Comparison of ENCODE assay signal across 14 mouse cellular contexts in genomic region chr6:30112349-30113132, GRCm38 (mm10).
A peak's percentile ranks its signal among the peaks of the same experiment; 100 is the strongest.
DNase-seq lines count a peak whose midpoint lies in the region; ATAC-seq and TF ChIP-seq lines count a peak whose summit lies in the region.
"Had no signal": no experiment of that assay in that cellular context is flagged by ENCODE, and none has a peak within 500 bp of the region (broad histone marks: within the 10 kb centered on the region; RNA-seq: fewer than 3 reads in every experiment).

No protein-coding gene starts in this region.

- peak; percentile 53 for DNase-seq in forebrain, embryonic 11.5 days (ENCODE audit: low spot score)
- DNase-seq in liver, postnatal 0 days: no peak
- DNase-seq in Patski (ENCODE audit: low read depth, low spot score): no peak
- DNase-seq in cerebellum, postnatal 36 days: no peak
- DNase-seq in natural killer cell, adult 2 months (ENCODE audit: low spot score in 2 of 2): no peak
- DNase-seq: kidney, postnatal 25 days; lung, adult 18-20 months; thymus, postnatal 25 days had no signal

- H3K36me3 ChIP-seq in forebrain, embryonic 11.5 days (ENCODE audit: control insufficient read depth, insufficient read depth, low read length): peaks cover 19% of the 10 kb centered on the region; the same call in 1 of the 2 replicates
- H3K36me3 ChIP-seq in forebrain, embryonic 12.5 days (replicated peaks): peaks cover 64% of the 10 kb centered on the region
- peaks cover 63% of the 10 kb centered on the region for H3K36me3 ChIP-seq in liver, postnatal 0 days (replicated peaks; ENCODE audit: insufficient read depth, low read length)
- H3K36me3 ChIP-seq in liver, embryonic 12.5 days: peaks cover 83% of the 10 kb centered on the region
- H3K36me3 ChIP-seq in midbrain, embryonic 16.5 days (ENCODE audit: control insufficient read depth, insufficient read depth, low read length): peaks cover 19% of the 10 kb centered on the region

- WGBS in forebrain, embryonic 11.5 days: 69% methylated on average over 4 of the region's 4 CpGs
- WGBS in forebrain, embryonic 12.5 days: 60% methylated on average over 4 of the region's 4 CpGs
- 98% methylated on average over 4 of the region's 4 CpGs for WGBS in liver, postnatal 0 days (ENCODE audit: insufficient replicate concordance)
- WGBS in liver, embryonic 12.5 days (ENCODE audit: insufficient replicate concordance): 94% methylated on average over 4 of the region's 4 CpGs
- 77% methylated on average over 4 of the region's 4 CpGs for WGBS in midbrain, embryonic 16.5 days

- H3K4me3 ChIP-seq in forebrain, embryonic 11.5 days (ENCODE audit: low read depth, low read length): no peak overlapping the region
- H3K4me3 ChIP-seq in forebrain, embryonic 12.5 days (replicated peaks): no peak overlapping the region
- no peak overlapping the region for H3K4me3 ChIP-seq in liver, postnatal 0 days (ENCODE audit: low read depth, low read length)
- no peak overlapping the region for H3K4me3 ChIP-seq in liver, embryonic 12.5 days
- H3K4me3 ChIP-seq in midbrain, embryonic 16.5 days (ENCODE audit: low read depth, low read length): no peak overlapping the region
- H3K4me3 ChIP-seq: hindbrain, embryonic 15.5 days had no signal

- POLR2A ChIA-PET in Patski (lab: Charles Lee): no interaction called here

- H3K4me1 ChIP-seq in forebrain, embryonic 11.5 days (replicated peaks; ENCODE audit: control insufficient read depth, insufficient read depth, low read length): no peaks in the 10 kb centered on the region
- no peaks in the 10 kb centered on the region for H3K4me1 ChIP-seq in forebrain, embryonic 12.5 days
- H3K4me1 ChIP-seq in liver, postnatal 0 days (ENCODE audit: insufficient read depth): no peaks in the 10 kb centered on the region
- no peaks in the 10 kb centered on the region for H3K4me1 ChIP-seq in liver, embryonic 12.5 days
- H3K4me1 ChIP-seq in midbrain, embryonic 16.5 days (ENCODE audit: control insufficient read depth, insufficient read depth, low read length): no peaks in the 10 kb centered on the region
- H3K4me1 ChIP-seq: hindbrain, embryonic 15.5 days had no signal

- ATAC-seq in forebrain, embryonic 11.5 days (replicated peaks; ENCODE audit: low FRiP score): peak; percentile 39; the same call in 1 of the 2 replicates
- ATAC-seq in forebrain, embryonic 12.5 days (ENCODE audit: low FRiP score): no peak
- no peak for ATAC-seq in liver, postnatal 0 days
- no peak for ATAC-seq in liver, embryonic 12.5 days
- no peak for ATAC-seq in Patski
- peak; percentile 85 for ATAC-seq in midbrain, embryonic 16.5 days
- ATAC-seq: activated CD4-positive, CD25-positive, alpha-beta regulatory T cell, adult 4 months had no signal

- H3K9me3 ChIP-seq in forebrain, embryonic 11.5 days (ENCODE audit: control insufficient read depth, low read length): no peaks in the 10 kb centered on the region
- no peaks in the 10 kb centered on the region for H3K9me3 ChIP-seq in forebrain, embryonic 12.5 days
- no peaks in the 10 kb centered on the region for H3K9me3 ChIP-seq in liver, postnatal 0 days (ENCODE audit: low read length)
- no peaks in the 10 kb centered on the region for H3K9me3 ChIP-seq in liver, embryonic 12.5 days (replicated peaks)
- H3K9me3 ChIP-seq in midbrain, embryonic 16.5 days (replicated peaks; ENCODE audit: control insufficient read depth, low read length, poor library complexity, severe bottlenecking): no peaks in the 10 kb centered on the region
- H3K9me3 ChIP-seq: hindbrain, embryonic 15.5 days had no signal

- peak; percentile 45 for TF ChIP-seq CTCF in liver, postnatal 0 days (IDR thresholded peaks at IDR 0.05; ENCODE audit: low read depth)
- TF ChIP-seq CTCF in Patski (IDR thresholded peaks at IDR 0.05): peak; percentile 30

- in situ Hi-C loops in Patski (cut with MboI; ENCODE audit: low pct_unique_long_range_greater_than_20kb): no loop called here

- H3K27ac ChIP-seq in forebrain, embryonic 11.5 days (ENCODE audit: low read depth, low read length): no peak overlapping the region
- no peak overlapping the region for H3K27ac ChIP-seq in forebrain, embryonic 12.5 days
- H3K27ac ChIP-seq in liver, postnatal 0 days (ENCODE audit: low read depth): no peak overlapping the region
- no peak overlapping the region for H3K27ac ChIP-seq in liver, embryonic 12.5 days
- H3K27ac ChIP-seq in midbrain, embryonic 16.5 days (ENCODE audit: low read length): no peak overlapping the region
- H3K27ac ChIP-seq: hindbrain, embryonic 15.5 days had no signal

- no peak for TF ChIP-seq EP300 in liver, postnatal 0 days (IDR thresholded peaks at IDR 0.05; ENCODE audit: low read depth)

- no peak overlapping the region for H3K4me2 ChIP-seq in forebrain, embryonic 11.5 days (ENCODE audit: low read depth, low read length, severe bottlenecking)
- H3K4me2 ChIP-seq in forebrain, embryonic 12.5 days: no peak overlapping the region
- H3K4me2 ChIP-seq in liver, postnatal 0 days (ENCODE audit: low read depth, low read length): no peak overlapping the region
- no peak overlapping the region for H3K4me2 ChIP-seq in liver, embryonic 12.5 days
- no peak overlapping the region for H3K4me2 ChIP-seq in midbrain, embryonic 16.5 days (ENCODE audit: low read length)
- H3K4me2 ChIP-seq: heart, embryonic 11.5 days; hindbrain, embryonic 15.5 days had no signal

- CTCF ChIA-PET in Patski (lab: Charles Lee): no interaction called here

- H3K9ac ChIP-seq in forebrain, embryonic 11.5 days (ENCODE audit: low read length): no peak overlapping the region
- no peak overlapping the region for H3K9ac ChIP-seq in forebrain, embryonic 12.5 days
- no peak overlapping the region for H3K9ac ChIP-seq in liver, postnatal 0 days (replicated peaks)
- H3K9ac ChIP-seq in liver, embryonic 12.5 days: no peak overlapping the region
- no peak overlapping the region for H3K9ac ChIP-seq in midbrain, embryonic 16.5 days (ENCODE audit: low read depth, low read length)
- H3K9ac ChIP-seq: hindbrain, embryonic 15.5 days had no signal

- no peaks in the 10 kb centered on the region for H3K27me3 ChIP-seq in forebrain, embryonic 11.5 days (ENCODE audit: control insufficient read depth, insufficient read depth, low read length)
- no peaks in the 10 kb centered on the region for H3K27me3 ChIP-seq in forebrain, embryonic 12.5 days
- H3K27me3 ChIP-seq in liver, postnatal 0 days (ENCODE audit: insufficient read depth, low read length): no peaks in the 10 kb centered on the region
- no peaks in the 10 kb centered on the region for H3K27me3 ChIP-seq in liver, embryonic 12.5 days (replicated peaks)
- no peaks in the 10 kb centered on the region for H3K27me3 ChIP-seq in Patski
- H3K27me3 ChIP-seq in midbrain, embryonic 16.5 days (ENCODE audit: control insufficient read depth, insufficient read depth, low read depth, low read length): no peaks in the 10 kb centered on the region
- H3K27me3 ChIP-seq: hindbrain, embryonic 15.5 days had no signal

Comparison
In these comparisons a context has a peak if more than half of its experiments do, and no peak if none do; other contexts are left out.
1. ATAC-seq: peak in forebrain, embryonic 11.5 days (single experiment) and midbrain, embryonic 16.5 days (single experiment); none in forebrain, embryonic 12.5 days (single experiment), liver, postnatal 0 days (single experiment), liver, embryonic 12.5 days (single experiment) and Patski (single experiment).